Mouse (Mus musculus): ENCODE data around the gene Rtraf. TPM values are rescaled to one million over a fixed set of nuclear protein-coding genes. Genes with fewer than 3 reads are reported as not detected.

The Rtraf gene
- total RNA-seq, 2 experiments from 2014 or later, result 43.5 to 45.1 TPM

Other genes with a start within 250 kb of the Rtraf start
- gene Gm2237, start 238.7 kb downstream of the Rtraf start, total RNA-seq (2021), result 1 to 10 TPM; 2.3 to 3.8 TPM
- gene Gm5458, start 221.2 kb downstream of the Rtraf start, total RNA-seq (2021), result not detected
- gene Nid2, start 72.6 kb downstream of the Rtraf start, total RNA-seq (2021), result 1 to 10 TPM; 1.8 to 2.1 TPM
- gene Gng2, start 153.8 kb upstream of the Rtraf start, total RNA-seq (2021), result 100 to 1,000 TPM; 202 to 212 TPM

Data from left cerebral cortex, adult 18-20 months (tissue).